Mouse (Mus musculus) inflammation-experienced regulatory T-cells (primary cell): Measurements from ENCODE around the gene Zbtb41. TPM values are rescaled to one million over a fixed set of nuclear protein-coding genes. Genes with fewer than 3 reads are reported as not detected.

Experiments
- polyA plus RNA-seq, 2 experiments: library from polyadenylated mRNA; unstranded; fragments of 100-300 nt; shearing (Covaris generic); gene quantifications; one replicate each; pipeline ENCODE4 v1.2.1; 2017

The Zbtb41 gene
- 10 to 100 TPM in 1 of 2 experiments, 1 to 10 TPM in 1; 7.5 to 11.3 TPM for polyA plus RNA-seq

DNA sequence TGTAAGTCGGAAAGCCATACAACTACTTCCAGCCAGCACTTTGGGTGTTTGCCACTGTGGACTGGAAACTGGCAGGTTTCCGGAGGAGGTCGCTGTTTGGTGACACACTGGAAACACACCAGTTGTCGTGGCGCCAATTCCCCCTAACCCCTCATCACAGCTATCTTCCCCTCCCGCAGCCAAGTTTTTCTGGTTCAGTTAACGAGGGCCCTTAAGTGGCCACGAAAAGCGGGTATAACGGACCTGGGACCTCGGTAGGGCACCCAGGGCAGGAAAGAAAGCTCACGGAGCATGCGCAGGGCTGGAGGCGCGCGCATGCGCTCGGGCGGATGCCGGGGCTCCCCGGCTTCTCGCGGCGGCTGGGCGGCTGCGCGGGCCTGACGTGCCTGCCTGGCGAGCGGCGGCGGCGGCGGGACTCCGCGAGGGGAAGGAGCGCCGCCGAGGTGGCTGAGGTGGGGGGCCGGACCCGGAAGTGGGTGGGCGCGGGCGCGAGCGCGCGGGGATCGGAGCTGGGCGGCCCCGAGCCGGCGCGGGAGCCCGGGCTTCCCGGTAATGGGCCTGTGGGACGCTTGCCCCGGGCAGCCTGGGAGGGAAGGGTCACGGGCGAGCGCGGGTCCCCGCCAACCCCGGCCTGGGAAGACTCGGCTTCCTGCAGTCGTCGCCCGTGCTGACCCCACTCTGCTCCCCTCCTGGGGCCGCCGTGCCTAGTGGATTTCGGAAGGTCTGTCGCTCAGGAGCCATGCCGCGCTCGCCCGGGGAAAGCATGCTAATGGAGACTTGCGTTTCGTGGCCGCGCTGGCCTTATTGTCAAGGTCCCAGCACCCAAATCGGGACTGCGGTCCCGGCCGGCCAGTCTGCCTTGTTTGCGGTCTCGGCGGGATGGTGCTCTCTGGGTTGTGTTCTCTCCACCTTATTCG lies at the start of gene Zbtb41:
Gene Zbtb41, plus strand, starts transcription at position 414 of the 917 bp plus-strand sequence.

DNA sequence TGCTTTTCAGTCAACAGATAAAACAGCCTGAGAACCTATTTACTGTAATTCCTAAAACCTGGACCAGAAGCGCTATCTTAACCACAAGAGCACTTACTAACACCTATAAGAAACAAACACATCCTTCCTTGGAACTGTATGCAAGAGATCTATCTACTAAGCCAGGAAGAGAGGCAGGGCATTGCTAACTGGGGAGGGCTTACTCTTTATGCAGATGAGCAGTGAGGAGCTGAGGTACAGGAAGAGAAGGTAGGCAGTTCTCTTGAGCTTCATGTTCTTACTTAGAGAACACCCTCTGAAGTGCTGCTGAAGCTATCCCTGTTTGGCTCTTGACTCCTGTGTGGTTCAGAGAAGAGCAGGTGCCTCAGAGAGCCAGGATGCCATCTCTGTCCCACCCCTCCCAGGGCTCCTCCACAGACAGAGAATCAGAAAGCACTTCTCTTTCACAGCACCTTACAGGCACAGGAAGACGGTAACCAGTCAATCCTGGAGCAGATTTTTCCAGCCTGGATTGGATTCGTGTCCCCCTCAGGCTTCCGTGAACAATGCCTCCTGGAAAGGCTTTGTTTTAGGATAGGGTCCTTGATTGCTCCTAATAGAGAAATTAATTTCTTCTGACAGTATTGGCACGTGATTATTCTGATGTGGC lies 45.3 kb upstream of the Zbtb41 start, which contains the start of gene Crb1:
Gene Crb1, minus strand, starts transcription at position 463 of the 649 bp plus-strand sequence.

DNA sequence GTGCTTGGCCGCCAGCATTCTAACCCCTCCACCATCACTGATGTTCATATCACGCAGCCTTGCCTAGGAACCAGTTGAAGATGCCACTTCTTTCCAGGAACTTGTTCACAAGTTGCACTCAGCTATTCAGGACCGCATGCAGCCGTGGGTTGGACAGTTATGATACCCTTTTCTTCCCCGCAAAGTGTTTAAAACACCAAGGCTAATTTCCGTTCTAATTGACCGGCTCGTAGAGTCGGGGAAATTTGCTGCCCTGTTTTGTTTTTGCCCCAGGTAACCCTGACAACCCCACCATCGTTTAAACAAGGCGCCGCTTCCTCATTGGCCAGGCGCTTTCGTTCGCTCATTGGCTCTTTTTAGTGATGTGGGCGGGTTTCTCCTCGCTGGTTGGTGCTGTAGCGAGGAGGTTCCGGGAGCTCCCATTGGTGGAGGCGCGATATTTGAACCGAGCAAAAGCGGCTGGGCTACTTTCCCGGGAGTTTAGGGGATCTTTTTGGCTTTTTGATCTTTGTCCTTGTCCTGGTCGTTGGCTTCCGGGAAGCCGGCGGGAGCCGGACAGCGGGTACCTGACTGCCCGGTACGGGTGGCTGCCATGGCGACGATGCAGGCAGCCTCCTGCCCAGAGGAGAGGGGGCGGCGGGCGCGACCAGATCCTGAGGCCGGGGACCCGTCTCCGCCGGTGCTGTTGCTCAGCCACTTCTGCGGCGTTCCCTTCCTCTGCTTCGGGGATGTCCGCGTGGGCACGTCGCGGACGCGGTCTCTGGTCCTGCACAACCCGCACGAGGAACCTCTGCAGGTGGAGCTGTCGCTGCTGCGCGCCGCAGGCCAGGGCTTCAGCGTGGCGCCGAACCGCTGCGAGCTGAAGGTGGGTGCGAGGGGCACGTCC lies 32.5 kb downstream of the Zbtb41 start, which contains the start of gene Aspm:
Gene Aspm, plus strand, starts transcription at position 433 of the 886 bp plus-strand sequence.

DNA sequence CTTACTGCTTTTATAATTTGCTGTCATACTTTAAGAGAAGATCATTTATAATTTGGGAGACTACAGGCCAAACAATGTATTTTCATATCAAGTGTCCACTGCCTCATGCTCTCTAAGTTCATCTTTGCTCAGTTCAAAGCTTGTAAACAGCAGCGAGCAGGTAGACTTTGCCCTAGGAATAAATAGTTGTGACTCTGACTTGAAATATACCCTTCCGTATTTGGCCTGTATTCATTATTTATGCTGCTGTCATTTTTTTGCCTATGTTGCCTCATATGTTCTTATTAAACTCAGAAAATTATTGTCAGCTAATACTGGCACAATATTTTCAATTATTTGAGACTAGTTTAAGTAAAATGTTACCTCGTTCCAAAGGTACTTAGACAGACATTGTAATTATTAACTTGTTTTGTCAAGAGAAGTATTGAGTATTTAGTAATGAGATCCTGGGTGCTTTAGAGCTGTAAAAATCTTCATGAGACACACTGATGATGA lies 79.2 kb downstream of the Zbtb41 start, which contains the start of gene F13b:
Gene F13b, plus strand, starts transcription at position 445 of the 495 bp plus-strand sequence.

Other genes starting within 250 kb of the Zbtb41 start
- under 1 TPM; 0.12 to 0.43 TPM for gene Crb1, start 45.2 kb upstream of the Zbtb41 start, polyA plus RNA-seq
- 1 to 10 TPM; 1.6 to 1.7 TPM for gene Aspm, start 32.5 kb downstream of the Zbtb41 start, polyA plus RNA-seq
- gene F13b, start 79.4 kb downstream of the Zbtb41 start, polyA plus RNA-seq = not detected
- 1 to 10 TPM in 1 of 2 experiments, under 1 TPM in 1; 0.08 to 1.3 TPM for gene Cfhr1, start 138.0 kb downstream of the Zbtb41 start, polyA plus RNA-seq